Mouse (Mus musculus) limb, embryonic 12.5 days (tissue): ENCODE measurements around the gene Bub1b. TPM values are rescaled to one million over a fixed set of nuclear protein-coding genes. Genes with fewer than 3 reads are reported as not detected.

Experiments
- ATAC-seq: fragments of 200-750 bp; cut with Nextera tagmentation; 2 replicates; pipeline ENCODE4 v1.8.0; 2017; ENCODE audit warnings: low read depth, moderate TSS enrichment; ENCODE audit not compliant: insufficient number of reproducible peaks, insufficient read depth, low FRiP score, low TSS enrichment
- H3K27ac ChIP-seq: fragments of 300-500 bp; sonication (generic); 2 replicates; pipeline ENCODE4 v1.5.1; 2016; ENCODE audit warnings: mild to moderate bottlenecking, moderate library complexity
- H3K27me3 ChIP-seq: fragments of 300-500 bp; sonication (generic); 2 replicates; pipeline ENCODE4 v1.6.1; 2016; ENCODE audit warnings: mild to moderate bottlenecking, moderate library complexity
- H3K36me3 ChIP-seq: fragments of 300-500 bp; sonication (generic); 2 replicates; pipeline ENCODE4 v1.6.1; 2016; ENCODE audit warnings: mild to moderate bottlenecking, moderate library complexity
- H3K4me1 ChIP-seq: fragments of 300-500 bp; sonication (generic); replicated peaks from 2 replicates; pipeline ENCODE4 v1.6.1; 2016
- H3K4me2 ChIP-seq: fragments of 300-500 bp; sonication (generic); 2 replicates; pipeline ENCODE4 v1.6.1; 2016; ENCODE audit warnings: mild to moderate bottlenecking, moderate library complexity
- H3K4me3 ChIP-seq: fragments of 300-500 bp; sonication (generic); replicated peaks from 2 replicates; pipeline ENCODE4 v1.5.1; 2016; ENCODE audit warnings: mild to moderate bottlenecking
- H3K9ac ChIP-seq: fragments of 300-500 bp; sonication (generic); replicated peaks from 2 replicates; pipeline ENCODE4 v1.6.1; 2016; ENCODE audit warnings: mild to moderate bottlenecking, moderate library complexity
- H3K9me3 ChIP-seq: fragments of 300-500 bp; sonication (generic); 2 replicates; pipeline ENCODE4 v1.6.1; 2016; ENCODE audit warnings: mild to moderate bottlenecking, moderate library complexity
- WGBS: fragments of 180-500 bp; shearing (Covaris S2); methylation state at CpG from one replicate; pipeline ENCODE4 v1.1.7; 2016; 5-methylcytosine and 5-hydroxymethylcytosine counted together
- polyA plus RNA-seq: library from polyadenylated mRNA; unstranded; fragments of >200 nt; fragmentation: Nextera tagmentation; extraction: Ambion mirVana; gene quantifications from 2 replicates; pipeline ENCODE4 v1.2.1, GENCODE M21; 2016

The Bub1b gene
- polyA plus RNA-seq, 1 experiment from 2014 or later = 119 TPM

- no peak overlapping the region for H3K9ac ChIP-seq
- H3K9me3 ChIP-seq = no peaks in the 10 kb centered on the region
- 28% methylated on average over 4 of the region's 4 CpGs for WGBS
- no peaks in the 10 kb centered on the region for H3K36me3 ChIP-seq
- peaks cover 23% of the 10 kb centered on the region for H3K27me3 ChIP-seq
- peaks cover 36% of the 10 kb centered on the region for H3K4me1 ChIP-seq
- H3K4me2 ChIP-seq = no peak overlapping the region
- no peak overlapping the region for H3K4me3 ChIP-seq
- no peak for ATAC-seq
- no peak overlapping the region for H3K27ac ChIP-seq
These were observed 60.4 kb downstream of the Bub1b start for GRCm38 (mm10) chr2:118658457-118658856.

- WGBS = 74% methylated on average over 1 of the region's 1 CpGs
- H3K9ac ChIP-seq = no peak overlapping the region
- ATAC-seq = no peak
- H3K4me1 ChIP-seq = peaks cover 41% of the 10 kb centered on the region
- no peaks in the 10 kb centered on the region for H3K9me3 ChIP-seq
- no peak overlapping the region for H3K4me2 ChIP-seq
- no peak overlapping the region for H3K4me3 ChIP-seq
- H3K27me3 ChIP-seq = peaks cover 29% of the 10 kb centered on the region
- peak overlapping the region; percentile 50; the same call in 1 of the 2 replicates for H3K27ac ChIP-seq
- H3K36me3 ChIP-seq = no peaks in the 10 kb centered on the region
These were observed 61.1 kb downstream of the Bub1b start for GRCm38 (mm10) chr2:118659077-118659476.

GRCm38 (mm10) chr2:118659493-118659892 lies 61.5 kb downstream of the Bub1b start:
- Histone ChIP-seq H3K9ac (no peak overlapping the region), H3K27ac (no peak overlapping the region), H3K4me3 (peak overlapping the region; percentile 30), H3K36me3 (no peaks in the 10 kb centered on the region), H3K27me3 (peaks cover 33% of the 10 kb centered on the region), H3K4me2 (peak overlapping the region; percentile 52), H3K9me3 (no peaks in the 10 kb centered on the region), H3K4me1 (peaks cover 41% of the 10 kb centered on the region)
- WGBS = 87% methylated on average over 12 of the region's 12 CpGs
- no peak for ATAC-seq

GRCm38 (mm10) chr2:118659998-118660452 lies 62.0 kb downstream of the Bub1b start:
- H3K27ac ChIP-seq = no peak overlapping the region
- peak; percentile 57; the same call in 1 of the 2 replicates for ATAC-seq

GRCm38 (mm10) chr2:118661891-118662290 lies 63.9 kb downstream of the Bub1b start:
- Histone ChIP-seq H3K9ac (no peak overlapping the region), H3K27ac (no peak overlapping the region), H3K36me3 (no peaks in the 10 kb centered on the region), H3K4me1 (peaks cover 36% of the 10 kb centered on the region), H3K27me3 (peaks cover 44% of the 10 kb centered on the region), H3K9me3 (no peaks in the 10 kb centered on the region), H3K4me3 (no peak overlapping the region), H3K4me2 (no peak overlapping the region)
- ATAC-seq = no peak
- WGBS = 83% methylated on average over 9 of the region's 9 CpGs

More at GRCm38 (mm10) chr2:118659998-118660452, 62.0 kb downstream of the Bub1b start:
- 0 out of 2 replicates have a peak overlapping the region, but pooled peaks have one; percentile 42 for H3K9ac ChIP-seq
- H3K27me3 ChIP-seq = peaks cover 35% of the 10 kb centered on the region
- H3K4me1 ChIP-seq = peaks cover 41% of the 10 kb centered on the region
- 2% methylated on average over 4 of the region's 4 CpGs for WGBS
- peak overlapping the region; percentile 52 for H3K4me2 ChIP-seq
- no peaks in the 10 kb centered on the region for H3K9me3 ChIP-seq
- H3K4me3 ChIP-seq = peak overlapping the region; percentile 30
- H3K36me3 ChIP-seq = no peaks in the 10 kb centered on the region

GRCm38 (mm10) chr2:118662902-118663803 lies 65.1 kb downstream of the Bub1b start, which contains the start of gene Pak6:
Pak6 (plus strand) TSS chr2:118663303.
- ATAC-seq = peak; percentile 39; the same call in 1 of the 2 replicates
- Histone ChIP-seq H3K9me3 (no peaks in the 10 kb centered on the region), H3K4me3 (peak within 1 kb of the TSS; percentile 44), H3K27me3 (peaks cover 44% of the 10 kb centered on the region), H3K36me3 (no peaks in the 10 kb centered on the region), H3K27ac (no peak within 1 kb of the TSS), H3K9ac (peak within 1 kb of the TSS; percentile 57), H3K4me1 (peaks cover 32% of the 10 kb centered on the region), H3K4me2 (peak within 1 kb of the TSS; percentile 93)
- WGBS = 1% methylated on average over 37 of the region's 37 CpGs

GRCm38 (mm10) chr2:118663804-118664766 lies 66.1 kb downstream of the Bub1b start:
- no peak overlapping the region for H3K27ac ChIP-seq
- ATAC-seq = peak; percentile 28; the same call in 1 of the 2 replicates

GRCm38 (mm10) chr2:118664975-118665516 lies 67.0 kb downstream of the Bub1b start:
- no peaks in the 10 kb centered on the region for H3K9me3 ChIP-seq
- no peak overlapping the region for H3K27ac ChIP-seq
- no peaks in the 10 kb centered on the region for H3K36me3 ChIP-seq
- H3K4me3 ChIP-seq = no peak overlapping the region
- H3K4me2 ChIP-seq = no peak overlapping the region
- H3K4me1 ChIP-seq = peaks cover 32% of the 10 kb centered on the region
- H3K9ac ChIP-seq = no peak overlapping the region; the same call in 1 of the 2 replicates
- H3K27me3 ChIP-seq = peaks cover 44% of the 10 kb centered on the region
- no peak for ATAC-seq
- WGBS = 65% methylated on average over 3 of the region's 3 CpGs

More at GRCm38 (mm10) chr2:118663804-118664766, 66.1 kb downstream of the Bub1b start:
- H3K9ac ChIP-seq = peak overlapping the region; percentile 57; the same call in 1 of the 2 replicates
- H3K4me1 ChIP-seq = peaks cover 30% of the 10 kb centered on the region
- H3K27me3 ChIP-seq = peaks cover 44% of the 10 kb centered on the region
- peak overlapping the region; percentile 44 for H3K4me3 ChIP-seq
- WGBS = 47% methylated on average over 19 of the region's 19 CpGs
- H3K9me3 ChIP-seq = no peaks in the 10 kb centered on the region
- H3K4me2 ChIP-seq = peak overlapping the region; percentile 93
- no peaks in the 10 kb centered on the region for H3K36me3 ChIP-seq

GRCm38 (mm10) chr2:118665616-118666015 lies 67.6 kb downstream of the Bub1b start:
- Histone ChIP-seq H3K4me2 (no peak overlapping the region), H3K27ac (no peak overlapping the region), H3K27me3 (peaks cover 44% of the 10 kb centered on the region), H3K36me3 (no peaks in the 10 kb centered on the region), H3K9me3 (no peaks in the 10 kb centered on the region), H3K9ac (no peak overlapping the region), H3K4me3 (no peak overlapping the region), H3K4me1 (peaks cover 32% of the 10 kb centered on the region)
- no peak for ATAC-seq
- 86% methylated on average over 4 of the region's 4 CpGs for WGBS

GRCm38 (mm10) chr2:118667181-118667580 lies 69.2 kb downstream of the Bub1b start:
- H3K4me1 ChIP-seq = peaks cover 32% of the 10 kb centered on the region
- no peak overlapping the region for H3K4me3 ChIP-seq
- H3K9ac ChIP-seq = no peak overlapping the region
- H3K27ac ChIP-seq = no peak overlapping the region
- no peaks in the 10 kb centered on the region for H3K36me3 ChIP-seq
- no peak overlapping the region for H3K4me2 ChIP-seq
- peaks cover 39% of the 10 kb centered on the region for H3K27me3 ChIP-seq
- ATAC-seq = no peak
- WGBS = 85% methylated on average over 5 of the region's 5 CpGs
- no peaks in the 10 kb centered on the region for H3K9me3 ChIP-seq
